Mouse (Mus musculus) forelimb bud, embryonic 11.5 days (tissue): ENCODE data around the gene Ogdh.
A peak's percentile ranks its signal among the peaks of the same experiment; 100 is the strongest.
"Not testable (repeated sequence)": the region's sequence is repeated elsewhere in the genome, so short reads cannot be mapped to it uniquely, and the experiment has no call there.

ENCODE experiments used
- DNase-seq: peaks from one replicate; pipeline ENCODE4 v3.0.0-alpha.2; 2012; ENCODE audit warnings: low read depth, low spot score

Ogdh gene

GRCm38 (mm10) chr11:6365885-6366284 is 74.5 kb downstream of the Ogdh start:
- DNase-seq: peak; percentile 81

GRCm38 (mm10) chr11:6366434-6366833 is 75.0 kb downstream of the Ogdh start:
- DNase-seq: no peak

- DNase-seq: peak; percentile 13
Measured at GRCm38 (mm10) chr11:6367156-6367555, 75.7 kb downstream of the Ogdh start.

GRCm38 (mm10) chr11:6367986-6368385 is 76.6 kb downstream of the Ogdh start:
- not testable (repeated sequence) for DNase-seq

GRCm38 (mm10) chr11:6371376-6372155 is 80.1 kb downstream of the Ogdh start:
- no peak for DNase-seq

- DNase-seq: no peak
Measured at GRCm38 (mm10) chr11:6372784-6373183, 81.4 kb downstream of the Ogdh start.

GRCm38 (mm10) chr11:6380916-6381315 is 89.5 kb downstream of the Ogdh start:
- DNase-seq: no peak

- no peak for DNase-seq
Measured at GRCm38 (mm10) chr11:6388126-6388725, 96.8 kb downstream of the Ogdh start.

GRCm38 (mm10) chr11:6388726-6389413 is 97.4 kb downstream of the Ogdh start, which contains the start of gene Zmiz2:
Gene Zmiz2 (plus strand): TSS chr11:6389074.
- DNase-seq: peak; percentile 83

- no peak for DNase-seq
Measured at GRCm38 (mm10) chr11:6389483-6389921, 98.1 kb downstream of the Ogdh start.

GRCm38 (mm10) chr11:6390376-6391053 is 99.1 kb downstream of the Ogdh start:
- no peak for DNase-seq

GRCm38 (mm10) chr11:6391516-6392276 is 100.3 kb downstream of the Ogdh start:
- DNase-seq: no peak

GRCm38 (mm10) chr11:6392857-6393256 is 101.4 kb downstream of the Ogdh start:
- no peak for DNase-seq

- no peak for DNase-seq
Measured at GRCm38 (mm10) chr11:6393866-6394265, 102.4 kb downstream of the Ogdh start.

GRCm38 (mm10) chr11:6395565-6395964 is 104.1 kb downstream of the Ogdh start:
- DNase-seq: no peak

- no peak for DNase-seq
Measured at GRCm38 (mm10) chr11:6398141-6398540, 106.7 kb downstream of the Ogdh start.

- DNase-seq: no peak
Measured at GRCm38 (mm10) chr11:6402515-6403510, 111.4 kb downstream of the Ogdh start.

- no peak for DNase-seq
Measured at GRCm38 (mm10) chr11:6403830-6404405, 112.5 kb downstream of the Ogdh start.
